26 mouse cellular contexts compared by ENCODE assay signal in genomic region chr11:101185441-101185840, GRCm38 (mm10). TPM values are rescaled to one million over a fixed set of nuclear protein-coding genes. Genes with fewer than 3 reads are reported as not detected.
"Had no signal": no experiment of that assay in that cellular context is flagged by ENCODE, and none has a peak within 500 bp of the region (broad histone marks: within the 10 kb centered on the region; RNA-seq: fewer than 3 reads in every experiment).

No protein-coding gene starts in this region.

- H3K4me2 ChIP-seq: heart, embryonic 13.5 days; heart, embryonic 15.5 days; hindbrain, embryonic 13.5 days; intestine, embryonic 15.5 days; limb, embryonic 12.5 days; liver, embryonic 11.5 days; liver, embryonic 13.5 days; liver, embryonic 15.5 days had no signal

- H3K9ac ChIP-seq: heart, embryonic 15.5 days; hindbrain, embryonic 13.5 days; intestine, embryonic 15.5 days; limb, embryonic 12.5 days; liver, embryonic 13.5 days; liver, embryonic 15.5 days had no signal

- H3K4me3 ChIP-seq: heart, embryonic 10.5 days; heart, embryonic 13.5 days; heart, embryonic 15.5 days; hindbrain, embryonic 13.5 days; intestine, embryonic 15.5 days; layer of hippocampus, adult 2 months; left cerebral cortex, adult 2 months; limb, embryonic 10.5 days; limb, embryonic 12.5 days; liver, embryonic 13.5 days; liver, embryonic 15.5 days had no signal

- H3K36me3 ChIP-seq: heart, embryonic 15.5 days; intestine, embryonic 15.5 days; limb, embryonic 10.5 days; limb, embryonic 12.5 days; liver, embryonic 13.5 days; liver, embryonic 15.5 days had no signal

- ATAC-seq: hindbrain, embryonic 16.5 days; inflammation-experienced regulatory T-cells, adult 6 months; intestine, embryonic 15.5 days; intestine, postnatal 0 days had no signal

- DNase-seq: gastrocnemius, postnatal 14 days; gastrocnemius, postnatal 36 days; heart, adult 18-20 months; heart, postnatal 14 days; heart, postnatal 36 days; kidney, adult 18-20 months; kidney, adult 8-10 months; kidney, postnatal 10 days; kidney, postnatal 25 days; kidney, postnatal 4 days; liver; liver, embryonic 13.5 days had no signal

- H3K27me3 ChIP-seq: intestine, embryonic 15.5 days had no signal

- H3K27ac ChIP-seq: heart, embryonic 10.5 days; heart, embryonic 13.5 days; heart, embryonic 15.5 days; hindbrain, embryonic 13.5 days; intestine, embryonic 15.5 days; layer of hippocampus, adult 2 months; left cerebral cortex, adult 2 months; limb, embryonic 10.5 days; liver, embryonic 13.5 days; liver, embryonic 15.5 days had no signal

- H3K9me3 ChIP-seq: heart, embryonic 10.5 days; heart, embryonic 13.5 days; heart, embryonic 15.5 days; hindbrain, embryonic 13.5 days; intestine, embryonic 15.5 days; limb, embryonic 10.5 days; limb, embryonic 12.5 days; liver, embryonic 13.5 days; liver, embryonic 15.5 days had no signal

RNA-seq across cellular contexts. Expression of gene Ccr10, which starts 10.2 kb away (rescaled TPM):
- polyA plus RNA-seq: limb, embryonic 10.5 days; limb, embryonic 12.5 days; liver, embryonic 13.5 days had no signal

RNA-seq across cellular contexts. Expression of gene Plekhh3, which starts 14.3 kb away (rescaled TPM):
- polyA plus RNA-seq: inflammation-experienced regulatory T-cells, adult 6 months had no signal
